Mouse (Mus musculus) thymus, adult 2 months (tissue): ENCODE measurements around the gene Slc6a6. TPM values are rescaled to one million over a fixed set of nuclear protein-coding genes. Genes with fewer than 3 reads are reported as not detected.

Source experiments
- DNase-seq: peaks from one replicate; pipeline ENCODE4 v3.0.0; 2021
- H3K27ac ChIP-seq: fragments of 200-500 bp; 2 replicates; pipeline ENCODE4 v1.5.1; 2012; ENCODE audit warnings: low read length, control low read depth; ENCODE audit not compliant: control insufficient read depth, insufficient read depth
- H3K27me3 ChIP-seq: fragments of 200-500 bp; 2 replicates; pipeline ENCODE4 v1.6.1; 2012; ENCODE audit warnings: mild to moderate bottlenecking, low read length, moderate library complexity, mixed read lengths; ENCODE audit not compliant: control insufficient read depth, insufficient read depth
- H3K36me3 ChIP-seq: fragments of 200-500 bp; 2 replicates; pipeline ENCODE4 v1.6.1; 2012; ENCODE audit warnings: mild to moderate bottlenecking, low read length, moderate library complexity; ENCODE audit not compliant: control insufficient read depth, insufficient read depth
- H3K4me1 ChIP-seq: fragments of 200-500 bp; replicated peaks from 2 replicates; pipeline ENCODE4 v1.6.1; 2012; ENCODE audit warnings: low read length; ENCODE audit not compliant: control insufficient read depth, insufficient read depth
- H3K4me3 ChIP-seq: fragments of 200-500 bp; 2 replicates; pipeline ENCODE4 v1.5.1; 2012; ENCODE audit warnings: mild to moderate bottlenecking, low read length, control low read depth, moderate library complexity; ENCODE audit not compliant: control insufficient read depth, insufficient read depth
- CTCF ChIP-seq: fragments of 200-500 bp; IDR thresholded peaks from 2 replicates; pipeline ENCODE4 v1.5.1; 2012; ENCODE audit warnings: mild to moderate bottlenecking, control low read depth, low read length, moderate library complexity, borderline replicate concordance; ENCODE audit not compliant: control insufficient read depth, poor library complexity, insufficient read depth; ENCODE audit errors: extremely low read depth
- POLR2A ChIP-seq: fragments of 200-500 bp; IDR thresholded peaks from 2 replicates; pipeline ENCODE4 v1.6.1; 2012; ENCODE audit warnings: mild to moderate bottlenecking, low read length, control low read depth, moderate library complexity; ENCODE audit not compliant: control insufficient read depth, poor library complexity, insufficient read depth; ENCODE audit errors: extremely low read depth
- WGBS: fragments of 180-500 bp; shearing (Covaris S2); methylation state at CpG from one replicate; pipeline ENCODE4 v1.1.7; 2018; 5-methylcytosine and 5-hydroxymethylcytosine counted together
- polyA plus RNA-seq: library from polyadenylated mRNA; depleted of rRNA; stranded (reverse); fragments of >200 nt; gene quantifications from 2 replicates; pipeline ENCODE4 v1.2.3, GENCODE M21; 2012

The Slc6a6 gene
- polyA plus RNA-seq, 1 experiment = 141 TPM

GRCm38 (mm10) chr6:91685896-91686295 is 2.0 kb downstream of the Slc6a6 start:
- TF ChIP-seq POLR2A (no peak), CTCF (no peak)
- no peak for DNase-seq
- WGBS = 89% methylated on average over 7 of the region's 7 CpGs

DNA sequence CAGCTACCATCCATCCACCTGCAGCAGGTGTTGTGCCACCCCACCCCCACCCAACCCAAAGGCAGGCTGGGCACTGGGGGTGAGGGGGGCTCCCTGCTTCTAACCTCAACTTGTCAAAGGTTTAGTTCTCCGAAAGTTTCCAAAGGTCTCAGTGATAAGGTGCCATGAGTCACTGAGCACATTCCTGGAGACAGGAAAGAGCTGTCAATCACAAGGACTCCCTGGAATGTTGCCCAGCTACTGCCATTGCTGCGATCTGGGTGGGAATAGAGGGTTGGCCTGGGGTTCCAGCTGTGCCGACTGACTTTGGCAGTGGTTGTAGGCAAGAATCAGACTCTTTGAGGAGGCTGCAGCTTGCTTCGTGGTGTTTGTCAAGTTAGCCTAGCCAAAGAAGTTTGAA is 2.7 kb downstream of the Slc6a6 start:
- Histone ChIP-seq H3K27me3 (no peaks in the 10 kb centered on the region), H3K4me3 (no peak overlapping the region), H3K4me1 (peaks cover 39% of the 10 kb centered on the region), H3K27ac (no peak overlapping the region), H3K36me3 (no peaks in the 10 kb centered on the region)
- DNase-seq = no peak
- WGBS = 74% methylated on average over 4 of the region's 4 CpGs
- TF ChIP-seq POLR2A = no peak
- no peak for TF ChIP-seq CTCF

More at GRCm38 (mm10) chr6:91685896-91686295, 2.0 kb downstream of the Slc6a6 start:
- Histone ChIP-seq H3K4me3 (peak overlapping the region; percentile 5; the same call in 1 of the 2 replicates), H3K4me1 (peaks cover 39% of the 10 kb centered on the region), H3K36me3 (no peaks in the 10 kb centered on the region), H3K27ac (no peak overlapping the region), H3K27me3 (no peaks in the 10 kb centered on the region)

- Histone ChIP-seq H3K4me1 (peaks cover 32% of the 10 kb centered on the region), H3K36me3 (peaks cover 8% of the 10 kb centered on the region; the same call in 1 of the 2 replicates), H3K27me3 (no peaks in the 10 kb centered on the region), H3K27ac (no peak overlapping the region), H3K4me3 (no peak overlapping the region)
- WGBS = 91% methylated on average over 6 of the region's 6 CpGs
- DNase-seq = no peak
- no peak for TF ChIP-seq POLR2A
- TF ChIP-seq CTCF = no peak
Measured at GRCm38 (mm10) chr6:91688021-91688420, 4.2 kb downstream of the Slc6a6 start.

DNA sequence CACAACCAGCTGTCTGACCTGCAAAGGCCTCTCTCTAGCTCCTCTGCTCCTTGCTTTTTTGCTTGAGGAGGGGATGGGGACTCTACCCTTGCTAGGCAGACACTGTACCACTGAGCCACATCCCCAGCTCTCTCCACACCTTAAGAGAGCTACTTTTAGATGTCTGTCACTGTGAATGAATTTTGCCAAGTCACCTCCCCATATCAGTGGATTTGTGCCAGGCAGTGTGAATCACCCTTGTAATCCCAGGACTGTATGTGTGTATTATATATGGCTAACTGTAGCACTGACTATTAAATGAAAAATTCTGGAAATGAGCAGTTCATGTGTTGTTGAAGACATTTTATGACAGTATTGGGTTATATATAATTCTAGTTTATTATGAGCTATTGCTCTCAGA is 5.4 kb downstream of the Slc6a6 start:
- H3K4me1 ChIP-seq = peaks cover 26% of the 10 kb centered on the region
- TF ChIP-seq POLR2A = no peak
- TF ChIP-seq CTCF = no peak
- peaks cover 8% of the 10 kb centered on the region; the same call in 1 of the 2 replicates for H3K36me3 ChIP-seq
- no peak overlapping the region for H3K27ac ChIP-seq
- no peak overlapping the region for H3K4me3 ChIP-seq
- DNase-seq = no peak
- H3K27me3 ChIP-seq = no peaks in the 10 kb centered on the region

DNA sequence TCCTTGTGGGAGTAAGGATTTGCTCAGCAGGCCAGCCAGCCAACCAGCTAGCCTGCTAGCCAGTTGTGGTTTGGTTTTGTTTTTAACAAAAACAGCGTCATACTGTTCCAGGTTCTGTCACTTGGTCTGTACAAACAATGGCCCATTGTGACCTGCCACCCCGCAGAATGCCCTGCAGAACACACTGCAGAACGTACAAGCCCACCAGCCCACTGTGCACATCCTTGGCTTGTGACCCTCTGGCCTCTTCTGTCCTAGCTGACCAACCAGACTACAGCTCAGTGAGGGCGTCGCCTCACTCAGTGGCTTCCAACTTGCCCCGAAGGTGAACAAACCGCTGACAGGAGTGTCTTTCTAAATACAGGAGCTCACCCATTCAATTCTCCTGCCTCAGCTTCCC is 6.4 kb downstream of the Slc6a6 start:
- Histone ChIP-seq H3K27me3 (no peaks in the 10 kb centered on the region), H3K27ac (no peak overlapping the region), H3K36me3 (peaks cover 8% of the 10 kb centered on the region; the same call in 1 of the 2 replicates), H3K4me1 (peaks cover 18% of the 10 kb centered on the region), H3K4me3 (no peak overlapping the region)
- 96% methylated on average over 7 of the region's 7 CpGs for WGBS
- DNase-seq = no peak
- TF ChIP-seq POLR2A (no peak), CTCF (no peak)

DNA sequence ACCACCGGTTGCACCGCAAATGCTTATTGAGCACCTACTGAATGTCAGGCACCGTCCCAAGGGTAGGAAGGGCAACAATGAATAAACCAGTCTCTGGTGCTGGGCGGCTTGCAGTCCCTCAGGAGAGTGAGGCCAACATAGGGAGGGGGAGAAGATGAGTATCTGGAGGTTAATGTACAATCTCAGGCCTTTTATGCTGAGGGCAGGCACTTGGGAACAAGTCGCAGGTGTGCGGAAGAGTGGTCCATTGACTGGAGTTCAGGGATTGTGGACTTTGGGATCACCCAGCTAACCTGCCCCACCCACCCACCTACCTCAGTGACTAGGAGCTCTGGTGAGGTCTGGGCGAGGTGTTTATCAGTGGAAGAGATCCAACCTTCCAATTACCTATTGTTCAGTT is 6.8 kb downstream of the Slc6a6 start:
- no peak for DNase-seq
- 98% methylated on average over 7 of the region's 7 CpGs for WGBS
- peaks cover 15% of the 10 kb centered on the region for H3K4me1 ChIP-seq
- no peak overlapping the region for H3K27ac ChIP-seq
- H3K36me3 ChIP-seq = peaks cover 8% of the 10 kb centered on the region; the same call in 1 of the 2 replicates
- TF ChIP-seq POLR2A (no peak), CTCF (no peak)
- H3K4me3 ChIP-seq = no peak overlapping the region
- no peaks in the 10 kb centered on the region for H3K27me3 ChIP-seq

DNA sequence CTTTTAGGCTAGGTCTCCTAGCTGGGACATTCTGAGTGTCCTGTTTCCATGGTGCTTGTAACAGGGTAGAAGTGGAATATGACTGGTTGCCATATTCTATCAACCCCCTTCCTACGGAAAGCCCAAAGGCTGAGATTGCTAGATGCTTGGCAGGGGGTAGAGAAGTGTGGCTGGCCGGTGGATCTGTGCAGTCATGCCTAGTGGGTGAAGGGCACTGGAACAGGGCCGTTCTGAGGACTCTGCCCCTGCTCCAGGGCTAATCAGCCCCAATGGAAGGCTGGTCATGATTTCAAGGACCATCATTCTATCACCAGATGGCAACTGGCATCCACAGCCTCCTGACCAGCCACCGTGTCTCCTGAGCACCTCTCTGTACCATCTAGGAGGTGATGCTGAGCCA is 7.7 kb downstream of the Slc6a6 start:
- peaks cover 8% of the 10 kb centered on the region; the same call in 1 of the 2 replicates for H3K36me3 ChIP-seq
- H3K27me3 ChIP-seq = no peaks in the 10 kb centered on the region
- peaks cover 5% of the 10 kb centered on the region for H3K4me1 ChIP-seq
- no peak for DNase-seq
- 97% methylated on average over 4 of the region's 4 CpGs for WGBS
- TF ChIP-seq POLR2A = no peak
- TF ChIP-seq CTCF = no peak
- no peak overlapping the region for H3K27ac ChIP-seq
- H3K4me3 ChIP-seq = no peak overlapping the region
